Comparison of ENCODE assay signal across 9 mouse cellular contexts in the genomic region with DNA sequence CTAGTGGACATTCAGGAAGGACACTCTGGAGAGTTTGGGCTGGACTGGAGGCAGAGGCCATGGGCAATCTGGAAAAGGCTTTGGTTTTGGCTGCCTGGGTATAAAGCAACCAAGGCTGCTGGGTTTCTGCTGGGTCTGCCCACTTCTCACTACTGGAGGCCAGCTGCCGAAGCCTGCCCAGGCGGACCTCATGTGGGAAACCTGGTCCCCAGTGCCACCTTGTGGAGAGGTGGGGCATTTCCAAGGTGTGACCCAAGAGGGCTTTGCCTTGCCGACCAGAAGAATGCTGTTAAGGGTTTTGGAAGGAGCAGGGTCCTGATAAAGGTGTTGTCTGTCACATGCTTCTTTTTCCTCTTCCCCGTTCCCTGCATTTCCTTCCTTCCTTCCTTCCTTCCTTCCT. TPM values are rescaled to one million over a fixed set of nuclear protein-coding genes. Genes with fewer than 3 reads are reported as not detected.
A peak's percentile ranks its signal among the peaks of the same experiment; 100 is the strongest.
DNase-seq lines count a peak whose midpoint lies in the region; ATAC-seq and TF ChIP-seq lines count a peak whose summit lies in the region.
"Had no signal": no experiment of that assay in that cellular context is flagged by ENCODE, and none has a peak within 500 bp of the region (broad histone marks: within the 10 kb centered on the region; RNA-seq: fewer than 3 reads in every experiment).

No protein-coding gene starts in this region.

- H3K4me1 ChIP-seq in heart, embryonic 15.5 days (replicated peaks): no peaks in the 10 kb centered on the region
- no peaks in the 10 kb centered on the region for H3K4me1 ChIP-seq in lung, adult 2 months (ENCODE audit: control insufficient read depth, insufficient read depth, low read length)

- H3K27ac ChIP-seq in heart, embryonic 15.5 days: no peak overlapping the region

- no peak overlapping the region for H3K4me3 ChIP-seq in heart, embryonic 15.5 days
- H3K4me3 ChIP-seq in lung, adult 2 months (replicated peaks; ENCODE audit: extremely low read depth, low read depth, low read length): no peak overlapping the region

- H3K36me3 ChIP-seq in heart, embryonic 15.5 days: no peaks in the 10 kb centered on the region

- peak; percentile 74 to 86 for DNase-seq in CD8-positive naive resting alpha-beta T cell, adult 2 months (ENCODE audit: low read depth in 2 of 2, low spot score in 2 of 2)
- peak; percentile 87 for DNase-seq in brain, embryonic 14.5 days (ENCODE audit: low read depth)
- peak; percentile 51 for DNase-seq in fibroblast of lung, adult 2 months (ENCODE audit: low read depth)
- DNase-seq in kidney, postnatal 4 days: peak; percentile 91 to 93
- DNase-seq in lung, adult 2 months: peak; percentile 77
- DNase-seq in ovary, postnatal 14 days (ENCODE audit: low spot score): peak; percentile 75
- peak; percentile 84 for DNase-seq in thymus, postnatal 0 days (ENCODE audit: low spot score)

- peak; percentile 89 for TF ChIP-seq CTCF in brain, embryonic 14.5 days (IDR thresholded peaks at IDR 0.05; ENCODE audit: borderline replicate concordance, extremely low read depth, insufficient read depth, insufficient read length)
- TF ChIP-seq CTCF in lung, adult 2 months (IDR thresholded peaks at IDR 0.05; ENCODE audit: insufficient read depth, low read length): peak; percentile 87

- TF ChIP-seq POLR2A in brain, embryonic 14.5 days (IDR thresholded peaks at IDR 0.05; ENCODE audit: borderline replicate concordance, extremely low read depth, insufficient read depth, insufficient read length, poor library complexity, severe bottlenecking): no peak
- TF ChIP-seq POLR2A in lung, adult 2 months (IDR thresholded peaks at IDR 0.05; ENCODE audit: borderline replicate concordance, extremely low read depth, low read depth, low read length): no peak

- H3K27me3 ChIP-seq in heart, embryonic 15.5 days: no peaks in the 10 kb centered on the region; the same call in 1 of the 2 replicates

- WGBS in heart, embryonic 15.5 days: 4% methylated on average over 4 of the region's 4 CpGs
- 7% methylated on average over 4 of the region's 4 CpGs for WGBS in lung, adult 2 months

- 0 out of 2 replicates have a peak, but pooled peaks have one; percentile 53 for ATAC-seq in heart, embryonic 15.5 days (replicated peaks; ENCODE audit: insufficient number of reproducible peaks, insufficient read depth, low FRiP score, low read depth)

- no peaks in the 10 kb centered on the region for H3K9me3 ChIP-seq in heart, embryonic 15.5 days (replicated peaks)

- no peak overlapping the region for H3K9ac ChIP-seq in heart, embryonic 15.5 days

- no peak overlapping the region for H3K4me2 ChIP-seq in heart, embryonic 15.5 days

RNA-seq across cellular contexts. Expression of gene U2af1, which starts 6.1 kb away (rescaled TPM):
- 217 and 227 TPM in 2 replicates for polyA plus RNA-seq in brain, embryonic 14.5 days (2012; rRNA removed)
- polyA plus RNA-seq in heart, embryonic 15.5 days (2015; fragmentation: Nextera tagmentation; extraction: Ambion mirVana): 171 and 186 TPM in 2 replicates
- 35.1 and 49.0 TPM in 2 replicates for polyA plus RNA-seq in lung, adult 2 months (2012; rRNA removed)
- 361 and 388 TPM in 2 replicates for polyA plus RNA-seq in thymus, postnatal 0 days (2015; fragmentation: Nextera tagmentation; extraction: Ambion mirVana)

RNA-seq across cellular contexts. Expression of gene Cryaa, which starts 12.8 kb away (rescaled TPM):
- 0.06 and 0.12 TPM in 2 replicates for polyA plus RNA-seq in brain, embryonic 14.5 days (2012; rRNA removed)
- not detected in 2 replicates for polyA plus RNA-seq in heart, embryonic 15.5 days (2015; fragmentation: Nextera tagmentation; extraction: Ambion mirVana)
- 2.5 and 2.9 TPM in 2 replicates for polyA plus RNA-seq in lung, adult 2 months (2012; rRNA removed)
- polyA plus RNA-seq in thymus, postnatal 0 days (2015; fragmentation: Nextera tagmentation; extraction: Ambion mirVana): 2.3 and 2.8 TPM in 2 replicates
- polyA plus RNA-seq: gonadal fat pad, adult 2 months had no signal

RNA-seq across cellular contexts. Expression of gene Cbs, which starts 27.7 kb away (rescaled TPM):
- polyA plus RNA-seq in brain, embryonic 14.5 days (2012; rRNA removed): 5.4 and 7.2 TPM in 2 replicates
- polyA plus RNA-seq in heart, embryonic 15.5 days (2015; fragmentation: Nextera tagmentation; extraction: Ambion mirVana): 1.2 and 1.5 TPM in 2 replicates
- polyA plus RNA-seq in lung, adult 2 months (2012; rRNA removed): 5.5 and 6.3 TPM in 2 replicates
- polyA plus RNA-seq in thymus, postnatal 0 days (2015; fragmentation: Nextera tagmentation; extraction: Ambion mirVana): 0.71 and 0.88 TPM in 2 replicates
